Mouse (Mus musculus) lung, adult 2 months (tissue): ENCODE measurements around the gene Tead4. TPM values are rescaled to one million over a fixed set of nuclear protein-coding genes. Genes with fewer than 3 reads are reported as not detected.
"Not testable (repeated sequence)": the region's sequence is repeated elsewhere in the genome, so short reads cannot be mapped to it uniquely, and the experiment has no call there.

ENCODE experiments used
- DNase-seq: peaks from one replicate; pipeline ENCODE4 v3.0.0; 2022
- H3K4me1 ChIP-seq: fragments of 200-500 bp; 2 replicates; pipeline ENCODE4 v1.6.1; 2011; ENCODE audit warnings: low read length; ENCODE audit not compliant: control insufficient read depth, insufficient read depth
- H3K4me3 ChIP-seq: fragments of 200-500 bp; replicated peaks from 2 replicates; pipeline ENCODE3; 2011; ENCODE audit warnings: low read depth, mild to moderate bottlenecking, control low read depth, low read length; ENCODE audit errors: extremely low read depth
- CTCF ChIP-seq: fragments of 200-500 bp; IDR thresholded peaks from 2 replicates; pipeline ENCODE4 v1.5.1; 2011; ENCODE audit warnings: mild to moderate bottlenecking, low read length, control low read depth; ENCODE audit not compliant: insufficient read depth
- POLR2A ChIP-seq: fragments of 200-500 bp; IDR thresholded peaks from 2 replicates; pipeline ENCODE4 v1.6.1; 2011; ENCODE audit warnings: low read depth, mild to moderate bottlenecking, control low read depth, low read length, borderline replicate concordance; ENCODE audit errors: extremely low read depth
- WGBS: fragments of 180-500 bp; shearing (Covaris S2); methylation state at CpG from one replicate; pipeline ENCODE4 v1.1.7; 2018; 5-methylcytosine and 5-hydroxymethylcytosine counted together
- polyA plus RNA-seq: library from polyadenylated mRNA; depleted of rRNA; stranded (reverse); fragments of >200 nt; gene quantifications from 2 replicates; pipeline ENCODE4 v1.2.3, GENCODE M21; 2012

The Tead4 gene
- polyA plus RNA-seq, 1 experiment, result 13.6 TPM

- WGBS, result 74% methylated on average over 8 of the region's 8 CpGs
- TF ChIP-seq POLR2A, result no peak
- Histone ChIP-seq H3K4me1 (no peaks in the 10 kb centered on the region), H3K4me3 (no peak overlapping the region)
- DNase-seq, result no peak
These were observed 15.0 kb upstream of the Tead4 start for GRCm38 (mm10) chr6:128315597-128315996.

- Histone ChIP-seq H3K4me3 (no peak overlapping the region), H3K4me1 (no peaks in the 10 kb centered on the region)
- WGBS, result 77% methylated on average over 6 of the region's 6 CpGs
- no peak for TF ChIP-seq CTCF
- no peak for TF ChIP-seq POLR2A
- DNase-seq, result no peak
These were observed 14.2 kb upstream of the Tead4 start for GRCm38 (mm10) chr6:128314796-128315195.

- Histone ChIP-seq H3K4me3 (no peak overlapping the region), H3K4me1 (no peaks in the 10 kb centered on the region)
- TF ChIP-seq CTCF (peak; percentile 95), POLR2A (no peak)
- peak; percentile 68 for DNase-seq
- 30% methylated on average over 4 of the region's 4 CpGs for WGBS
These were observed 7.7 kb upstream of the Tead4 start for GRCm38 (mm10) chr6:128308311-128308710.

GRCm38 (mm10) chr6:128304801-128305200 lies 4.2 kb upstream of the Tead4 start:
- no peaks in the 10 kb centered on the region for H3K4me1 ChIP-seq
- no peak for TF ChIP-seq POLR2A
- no peak overlapping the region for H3K4me3 ChIP-seq
- no peak for DNase-seq
- WGBS, result 86% methylated on average over 4 of the region's 4 CpGs

- peaks cover 10% of the 10 kb centered on the region for H3K4me1 ChIP-seq
- not testable (repeated sequence) for H3K4me3 ChIP-seq, DNase-seq
- 83% methylated on average over 3 of the region's 3 CpGs for WGBS
These were observed 2.0 kb upstream of the Tead4 start for GRCm38 (mm10) chr6:128302640-128303039.

GRCm38 (mm10) chr6:128301891-128302290 lies 1.3 kb upstream of the Tead4 start:
- WGBS, result 90% methylated on average over 3 of the region's 3 CpGs
- Histone ChIP-seq H3K4me1 (peaks cover 15% of the 10 kb centered on the region), H3K4me3 (no peak overlapping the region)
- DNase-seq, result no peak
- TF ChIP-seq CTCF, result no peak
- no peak for TF ChIP-seq POLR2A

- no peak for DNase-seq
- WGBS, result 39% methylated on average over 11 of the region's 11 CpGs
- H3K4me1 ChIP-seq, result peaks cover 19% of the 10 kb centered on the region
- H3K4me3 ChIP-seq, result no peak overlapping the region
- TF ChIP-seq CTCF (no peak), POLR2A (no peak)
These were observed 835 bp upstream of the Tead4 start for GRCm38 (mm10) chr6:128301458-128301857.

GRCm38 (mm10) chr6:128299292-128300133 lies 1.1 kb downstream of the Tead4 start:
- no peak for TF ChIP-seq CTCF
- TF ChIP-seq POLR2A, result no peak

GRCm38 (mm10) chr6:128298246-128298645 lies 2.4 kb downstream of the Tead4 start:
- peaks cover 32% of the 10 kb centered on the region for H3K4me1 ChIP-seq
- DNase-seq, result no peak
- TF ChIP-seq POLR2A (no peak), CTCF (no peak)
- no peak overlapping the region for H3K4me3 ChIP-seq
- 56% methylated on average over 7 of the region's 7 CpGs for WGBS

More at GRCm38 (mm10) chr6:128299292-128300133, 1.1 kb downstream of the Tead4 start:
- peak; percentile 47 for DNase-seq
- H3K4me3 ChIP-seq, result peak overlapping the region; percentile 79
- peaks cover 32% of the 10 kb centered on the region for H3K4me1 ChIP-seq
- 2% methylated on average over 25 of the region's 25 CpGs for WGBS

- Histone ChIP-seq H3K4me1 (peaks cover 32% of the 10 kb centered on the region), H3K4me3 (peak overlapping the region; percentile 22)
- DNase-seq, result no peak
- TF ChIP-seq POLR2A (0 out of 2 replicates have a peak, but pooled peaks have one; percentile 3), CTCF (no peak)
- 22% methylated on average over 11 of the region's 11 CpGs for WGBS
These were observed 3.8 kb downstream of the Tead4 start for GRCm38 (mm10) chr6:128296750-128297393.
